Mouse (Mus musculus) midbrain, postnatal 0 days (tissue): ENCODE results near the gene Ramp2. TPM values are rescaled to one million over a fixed set of nuclear protein-coding genes. Genes with fewer than 3 reads are reported as not detected.
A peak's percentile ranks its signal among the peaks of the same experiment; 100 is the strongest.

ENCODE experiments used
- ATAC-seq: fragments of 200-750 bp; cut with Nextera tagmentation; 2 replicates; pipeline ENCODE4 v1.8.0; 2017; ENCODE audit warnings: moderate number of reproducible peaks, mild to moderate bottlenecking, moderate TSS enrichment, moderate library complexity; ENCODE audit not compliant: low FRiP score
- DNase-seq: peaks from one replicate; pipeline ENCODE4 v3.0.0-alpha.2; 2015; ENCODE audit warnings: low spot score
- H3K27ac ChIP-seq: fragments of 300-500 bp; sonication (generic); 2 replicates; pipeline ENCODE4 v1.5.1; 2014; ENCODE audit warnings: low read depth, mild to moderate bottlenecking, low read length, mixed read lengths
- H3K27me3 ChIP-seq: fragments of 300-500 bp; sonication (generic); 2 replicates; pipeline ENCODE4 v1.6.1; 2014; ENCODE audit warnings: low read length, control low read depth, mixed read lengths; ENCODE audit not compliant: insufficient read depth
- H3K36me3 ChIP-seq: fragments of 300-500 bp; sonication (generic); 2 replicates; pipeline ENCODE4 v1.6.1; 2014; ENCODE audit warnings: low read length, control low read depth, mixed read lengths; ENCODE audit not compliant: insufficient read depth
- H3K4me1 ChIP-seq: fragments of 300-500 bp; sonication (generic); 2 replicates; pipeline ENCODE4 v1.6.1; 2014; ENCODE audit warnings: mild to moderate bottlenecking, control low read depth, antibody characterized with exemption, low read length, mixed read lengths; ENCODE audit not compliant: insufficient read depth
- H3K4me2 ChIP-seq: fragments of 300-500 bp; sonication (generic); 2 replicates; pipeline ENCODE4 v1.6.1; 2014; ENCODE audit warnings: low read depth, mild to moderate bottlenecking, low read length, mixed read lengths; ENCODE audit not compliant: poor library complexity, severe bottlenecking
- H3K4me3 ChIP-seq: fragments of 300-500 bp; sonication (generic); 2 replicates; pipeline ENCODE4 v1.5.1; 2014; ENCODE audit warnings: low read depth, mild to moderate bottlenecking, low read length, moderate library complexity
- H3K9ac ChIP-seq: fragments of 300-500 bp; sonication (generic); replicated peaks from 2 replicates; pipeline ENCODE4 v1.6.1; 2014; ENCODE audit warnings: mild to moderate bottlenecking, low read length, moderate library complexity, mixed read lengths; ENCODE audit not compliant: poor library complexity, severe bottlenecking
- H3K9me3 ChIP-seq: fragments of 300-500 bp; sonication (generic); 2 replicates; pipeline ENCODE4 v1.6.1; 2016; ENCODE audit warnings: low read length, control low read depth
- CTCF ChIP-seq: IDR thresholded peaks from 2 replicates; pipeline ENCODE4 v1.5.1; 2016; ENCODE audit warnings: antibody characterized with exemption, mild to moderate bottlenecking
- WGBS: fragments of 180-500 bp; shearing (Covaris S2); extraction: QIAGEN DNeasy Blood & Tissue Kit; methylation state at CpG from one replicate; pipeline ENCODE4 v1.1.7; 2014; 5-methylcytosine and 5-hydroxymethylcytosine counted together
- polyA plus RNA-seq: library from polyadenylated mRNA; unstranded; fragments of >200 nt; fragmentation: Nextera tagmentation; extraction: Ambion mirVana; gene quantifications from 2 replicates; pipeline ENCODE4 v1.2.1, GENCODE M21; 2015
- total RNA-seq: library from RNA; depleted of rRNA; stranded (reverse); fragments of >200 nt; gene quantifications from 2 replicates; pipeline ENCODE4 v1.2.3, GENCODE M21; 2014

The Ramp2 gene
- total and polyA plus RNA-seq, 2 experiments from 2014 or later: 67.5 to 95.3 TPM

GRCm38 (mm10) chr11:101265906-101266305, 20.1 kb downstream of the Ramp2 start:
- 19% methylated on average over 6 of the region's 6 CpGs for WGBS
- Histone ChIP-seq H3K27me3 (peaks cover 32% of the 10 kb centered on the region), H3K36me3 (no peaks in the 10 kb centered on the region)

GRCm38 (mm10) chr11:101269577-101270116, 23.8 kb downstream of the Ramp2 start:
- Histone ChIP-seq H3K27ac (peak overlapping the region; percentile 43; the same call in 1 of the 2 replicates), H3K9me3 (no peaks in the 10 kb centered on the region), H3K36me3 (no peaks in the 10 kb centered on the region), H3K27me3 (peaks cover 11% of the 10 kb centered on the region; the same call in 1 of the 2 replicates), H3K4me3 (no peak overlapping the region), H3K4me1 (peaks cover 5% of the 10 kb centered on the region; the same call in 1 of the 2 replicates), H3K9ac (peak overlapping the region; percentile 36; the same call in 1 of the 2 replicates), H3K4me2 (0 out of 2 replicates have a peak overlapping the region, but pooled peaks have one; percentile 12)
- no peak for TF ChIP-seq CTCF
- 22% methylated on average over 10 of the region's 10 CpGs for WGBS
- DNase-seq (peak; percentile 62), ATAC-seq (no peak)

More at GRCm38 (mm10) chr11:101265906-101266305, 20.1 kb downstream of the Ramp2 start:
- Histone ChIP-seq H3K4me1 (peaks cover 5% of the 10 kb centered on the region; the same call in 1 of the 2 replicates), H3K27ac (no peak overlapping the region), H3K4me3 (no peak overlapping the region), H3K4me2 (no peak overlapping the region), H3K9me3 (no peaks in the 10 kb centered on the region), H3K9ac (no peak overlapping the region)
- DNase-seq: no peak
- no peak for ATAC-seq
- no peak for TF ChIP-seq CTCF

- TF ChIP-seq CTCF: no peak
- ATAC-seq (no peak), DNase-seq (no peak)
- Histone ChIP-seq H3K4me1 (peaks cover 7% of the 10 kb centered on the region; the same call in 1 of the 2 replicates), H3K27ac (no peak overlapping the region), H3K27me3 (no peaks in the 10 kb centered on the region), H3K4me2 (no peak overlapping the region), H3K9ac (no peak overlapping the region), H3K4me3 (no peak overlapping the region), H3K36me3 (no peaks in the 10 kb centered on the region), H3K9me3 (no peaks in the 10 kb centered on the region)
- 81% methylated on average over 3 of the region's 3 CpGs for WGBS
These were observed 26.6 kb downstream of the Ramp2 start for GRCm38 (mm10) chr11:101272446-101272845.

GRCm38 (mm10) chr11:101275309-101275708, 29.5 kb downstream of the Ramp2 start:
- no peaks in the 10 kb centered on the region for H3K9me3 ChIP-seq
- no peaks in the 10 kb centered on the region for H3K36me3 ChIP-seq
- H3K4me1 ChIP-seq: peaks cover 16% of the 10 kb centered on the region; the same call in 1 of the 2 replicates
- ATAC-seq: no peak
- no peak overlapping the region for H3K27ac ChIP-seq
- no peak for TF ChIP-seq CTCF
- WGBS: 87% methylated on average over 4 of the region's 4 CpGs
- no peaks in the 10 kb centered on the region for H3K27me3 ChIP-seq
- no peak overlapping the region for H3K4me3 ChIP-seq
- no peak overlapping the region for H3K9ac ChIP-seq
- H3K4me2 ChIP-seq: no peak overlapping the region
- no peak for DNase-seq

- DNase-seq (no peak), ATAC-seq (no peak)
- Histone ChIP-seq H3K36me3 (no peaks in the 10 kb centered on the region), H3K9me3 (no peaks in the 10 kb centered on the region), H3K9ac (no peak overlapping the region), H3K4me3 (no peak overlapping the region), H3K27ac (no peak overlapping the region), H3K27me3 (no peaks in the 10 kb centered on the region), H3K4me2 (no peak overlapping the region), H3K4me1 (peaks cover 16% of the 10 kb centered on the region; the same call in 1 of the 2 replicates)
- 21% methylated on average over 27 of the region's 27 CpGs for WGBS
- no peak for TF ChIP-seq CTCF
These were observed 30.7 kb downstream of the Ramp2 start for GRCm38 (mm10) chr11:101276319-101277070.
